Comparison of ENCODE assay signal across 9 mouse cellular contexts in genomic region chr5:96999601-97000000, GRCm38 (mm10). TPM values are rescaled to one million over a fixed set of nuclear protein-coding genes. Genes with fewer than 3 reads are reported as not detected.
DNase-seq lines count a peak whose midpoint lies in the region; ATAC-seq and TF ChIP-seq lines count a peak whose summit lies in the region.
"Had no signal": no experiment of that assay in that cellular context is flagged by ENCODE, and none has a peak within 500 bp of the region (broad histone marks: within the 10 kb centered on the region; RNA-seq: fewer than 3 reads in every experiment).

No protein-coding gene starts in this region.

- DNase-seq in gastrocnemius, adult 2 months = no peak
- no peak for DNase-seq in gastrocnemius, postnatal 10 days
- DNase-seq in midbrain, embryonic 10.5 days (ENCODE audit: low spot score) = no peak
- no peak for DNase-seq in midbrain, embryonic 11.5 days (ENCODE audit: low spot score, missing footprints)
- DNase-seq in layer of hippocampus, adult 9-11 months = no peak
- no peak for DNase-seq in retina, embryonic 14.5 days (ENCODE audit: low spot score)
- DNase-seq: layer of hippocampus, postnatal 36 days had no signal

- ATAC-seq in midbrain, embryonic 11.5 days (ENCODE audit: low FRiP score) = no peak
- ATAC-seq in limb, embryonic 12.5 days (ENCODE audit: insufficient number of reproducible peaks, insufficient read depth, low FRiP score, low TSS enrichment, low read depth) = no peak

- 91% methylated on average over 7 of the region's 7 CpGs for WGBS in midbrain, embryonic 10.5 days
- 89% methylated on average over 7 of the region's 7 CpGs for WGBS in midbrain, embryonic 11.5 days
- 90% methylated on average over 7 of the region's 7 CpGs for WGBS in limb, embryonic 12.5 days
- WGBS in small intestine, adult 2 months = 37% methylated on average over 7 of the region's 7 CpGs

- peaks cover 6% of the 10 kb centered on the region; the same call in 1 of the 2 replicates for H3K27me3 ChIP-seq in midbrain, embryonic 10.5 days (ENCODE audit: low read depth, poor library complexity, severe bottlenecking)
- no peaks in the 10 kb centered on the region for H3K27me3 ChIP-seq in midbrain, embryonic 11.5 days (ENCODE audit: control insufficient read depth, insufficient read depth, low read length)
- H3K27me3 ChIP-seq in limb, embryonic 12.5 days = no peaks in the 10 kb centered on the region
- H3K27me3 ChIP-seq in small intestine, adult 2 months (ENCODE audit: control insufficient read depth, insufficient read depth, low read length) = no peaks in the 10 kb centered on the region

- H3K36me3 ChIP-seq in midbrain, embryonic 10.5 days = no peaks in the 10 kb centered on the region
- H3K36me3 ChIP-seq in midbrain, embryonic 11.5 days (ENCODE audit: control insufficient read depth, insufficient read depth, low read length) = no peaks in the 10 kb centered on the region
- H3K36me3 ChIP-seq in limb, embryonic 12.5 days = no peaks in the 10 kb centered on the region
- no peaks in the 10 kb centered on the region for H3K36me3 ChIP-seq in small intestine, adult 2 months (ENCODE audit: control insufficient read depth, insufficient read depth, low read length)

- no peak overlapping the region; the same call in 1 of the 2 replicates for H3K4me2 ChIP-seq in midbrain, embryonic 11.5 days
- H3K4me2 ChIP-seq in limb, embryonic 12.5 days = peak overlapping the region; percentile 85

- TF ChIP-seq POLR2A in small intestine, adult 2 months (IDR thresholded peaks at IDR 0.05; ENCODE audit: low read depth, low read length) = no peak

- intact Hi-C loops in gastrocnemius, adult 2 months (cut with DNase I) = loop anchor here (5.0 kb wide), 1 partner anchor 58 kb away; no protein-coding TSS in a partner anchor

- H3K27ac ChIP-seq in gastrocnemius, adult 2 months = no peak overlapping the region
- H3K27ac ChIP-seq in midbrain, embryonic 10.5 days (replicated peaks) = no peak overlapping the region
- no peak overlapping the region for H3K27ac ChIP-seq in midbrain, embryonic 11.5 days (ENCODE audit: low read depth, low read length)
- H3K27ac ChIP-seq in limb, embryonic 12.5 days = no peak overlapping the region
- peak overlapping the region; percentile 17; the same call in 1 of the 2 replicates for H3K27ac ChIP-seq in small intestine, adult 2 months (ENCODE audit: insufficient read depth, low read depth, low read length)

- H3K9me3 ChIP-seq in midbrain, embryonic 10.5 days (replicated peaks) = no peaks in the 10 kb centered on the region
- no peaks in the 10 kb centered on the region for H3K9me3 ChIP-seq in midbrain, embryonic 11.5 days (ENCODE audit: control insufficient read depth, low read length)
- H3K9me3 ChIP-seq in limb, embryonic 12.5 days = no peaks in the 10 kb centered on the region

- no peak overlapping the region for H3K9ac ChIP-seq in midbrain, embryonic 11.5 days (ENCODE audit: low read length)
- no peak overlapping the region for H3K9ac ChIP-seq in limb, embryonic 12.5 days (replicated peaks)

- peaks cover 31% of the 10 kb centered on the region for H3K4me1 ChIP-seq in midbrain, embryonic 10.5 days
- peaks cover 10% of the 10 kb centered on the region for H3K4me1 ChIP-seq in midbrain, embryonic 11.5 days (ENCODE audit: control insufficient read depth, insufficient read depth, low read length)
- H3K4me1 ChIP-seq in limb, embryonic 12.5 days (replicated peaks) = peaks cover 19% of the 10 kb centered on the region
- peaks cover 34% of the 10 kb centered on the region; the same call in 1 of the 2 replicates for H3K4me1 ChIP-seq in small intestine, adult 2 months (ENCODE audit: control insufficient read depth, insufficient read depth, insufficient read length, low read length)

- H3K4me3 ChIP-seq in gastrocnemius, adult 2 months = peak overlapping the region; percentile 96
- H3K4me3 ChIP-seq in midbrain, embryonic 10.5 days = peak overlapping the region; percentile 93
- no peak overlapping the region for H3K4me3 ChIP-seq in midbrain, embryonic 11.5 days (ENCODE audit: low read depth, low read length)
- peak overlapping the region; percentile 13; the same call in 1 of the 2 replicates for H3K4me3 ChIP-seq in limb, embryonic 12.5 days (replicated peaks)
- H3K4me3 ChIP-seq in small intestine, adult 2 months (ENCODE audit: low read depth, low read length) = peak overlapping the region; percentile 26; the same call in 1 of the 2 replicates

- no peak for TF ChIP-seq CTCF in gastrocnemius, adult 2 months (IDR thresholded peaks at IDR 0.05)
- TF ChIP-seq CTCF in small intestine, adult 2 months (IDR thresholded peaks at IDR 0.05; ENCODE audit: extremely low read depth, insufficient read length, insufficient replicate concordance, low read depth, low read length) = no peak

RNA-seq across cellular contexts. Expression of gene Bmp2k, which starts 2.1 kb away (rescaled TPM):
- 10 to 100 TPM in 1 of 2 experiments, 1 to 10 TPM in 1; 9.6 to 12.9 TPM for total RNA-seq in gastrocnemius, adult 2 months (2021)
- total RNA-seq in gastrocnemius, postnatal 10 days (2021) = 10 to 100 TPM; 12.6 to 15.1 TPM
- 8.9 and 9.2 TPM in 2 replicates for polyA plus RNA-seq in midbrain, embryonic 10.5 days (2016; fragmentation: Nextera tagmentation; extraction: Ambion mirVana)
- polyA plus RNA-seq in midbrain, embryonic 11.5 days (2014; fragmentation: Nextera tagmentation; extraction: Ambion mirVana) = 10.3 and 10.5 TPM in 2 replicates
- polyA plus RNA-seq in limb, embryonic 12.5 days (2016; fragmentation: Nextera tagmentation; extraction: Ambion mirVana) = 8.5 TPM in 2 replicates
- polyA plus RNA-seq in small intestine, adult 2 months (2012; rRNA removed) = 5.9 and 13.0 TPM in 2 replicates
